Mouse (Mus musculus) A20 (cell line): ENCODE results near the gene Kcnj14.

Source experiments
- DNase-seq: peaks from one replicate; pipeline ENCODE4 v3.0.0-alpha.2; 2011; ENCODE audit warnings: low read depth, low spot score

Kcnj14 gene

GRCm38 (mm10) chr7:45766764-45767163 is 57.8 kb downstream of the Kcnj14 start:
- no peak for DNase-seq
